Mouse (Mus musculus) midbrain, embryonic 12.5 days (tissue): ENCODE data around the gene Ddr1. TPM values are rescaled to one million over a fixed set of nuclear protein-coding genes. Genes with fewer than 3 reads are reported as not detected.

Experiments
- ATAC-seq: fragments of 200-750 bp; cut with Nextera tagmentation; 2 replicates; pipeline ENCODE4 v1.8.0; 2017; ENCODE audit warnings: low read depth, moderate TSS enrichment, moderate library complexity; ENCODE audit not compliant: low FRiP score
- H3K27ac ChIP-seq: fragments of 300-500 bp; sonication (generic); replicated peaks from 2 replicates; pipeline ENCODE4 v1.5.1; 2016; ENCODE audit warnings: mild to moderate bottlenecking
- H3K27me3 ChIP-seq: fragments of 300-500 bp; sonication (generic); 2 replicates; pipeline ENCODE4 v1.6.1; 2016; ENCODE audit warnings: mild to moderate bottlenecking
- H3K36me3 ChIP-seq: fragments of 300-500 bp; sonication (generic); 2 replicates; pipeline ENCODE4 v1.6.1; 2016
- H3K4me1 ChIP-seq: fragments of 300-500 bp; sonication (generic); 2 replicates; pipeline ENCODE4 v1.6.1; 2016
- H3K4me2 ChIP-seq: fragments of 300-500 bp; sonication (generic); replicated peaks from 2 replicates; pipeline ENCODE4 v1.6.1; 2016; ENCODE audit warnings: mild to moderate bottlenecking, moderate library complexity
- H3K4me3 ChIP-seq: fragments of 300-500 bp; sonication (generic); 2 replicates; pipeline ENCODE4 v1.5.1; 2016; ENCODE audit warnings: mild to moderate bottlenecking
- H3K9ac ChIP-seq: fragments of 300-500 bp; sonication (generic); replicated peaks from 2 replicates; pipeline ENCODE4 v1.6.1; 2016; ENCODE audit warnings: mild to moderate bottlenecking, moderate library complexity
- H3K9me3 ChIP-seq: fragments of 300-500 bp; sonication (generic); 2 replicates; pipeline ENCODE4 v1.6.1; 2016; ENCODE audit warnings: mild to moderate bottlenecking
- WGBS: fragments of 180-500 bp; shearing (Covaris S2); methylation state at CpG from one replicate; pipeline ENCODE4 v1.1.7; 2016; 5-methylcytosine and 5-hydroxymethylcytosine counted together
- polyA plus RNA-seq: library from polyadenylated mRNA; unstranded; fragments of >200 nt; fragmentation: Nextera tagmentation; extraction: Ambion mirVana; gene quantifications from 2 replicates; pipeline ENCODE4 v1.2.1, GENCODE M21; 2016

Ddr1 gene
- polyA plus RNA-seq, 1 experiment from 2014 or later = 201 TPM

GRCm38 (mm10) chr17:35717080-35717479 lies 12.7 kb upstream of the Ddr1 start:
- H3K4me3 ChIP-seq = no peak overlapping the region
- no peaks in the 10 kb centered on the region for H3K36me3 ChIP-seq
- WGBS = 90% methylated on average over 6 of the region's 6 CpGs
- H3K9me3 ChIP-seq = no peaks in the 10 kb centered on the region; the same call in 1 of the 2 replicates
- ATAC-seq = no peak
- H3K4me1 ChIP-seq = peaks cover 13% of the 10 kb centered on the region
- H3K27me3 ChIP-seq = 0 out of 2 replicates have a peak, but pooled peaks cover 8% of the 10 kb centered on the region
- no peak overlapping the region for H3K4me2 ChIP-seq
- no peak overlapping the region for H3K9ac ChIP-seq
- no peak overlapping the region for H3K27ac ChIP-seq

GRCm38 (mm10) chr17:35716114-35716513 lies 11.7 kb upstream of the Ddr1 start:
- Histone ChIP-seq H3K27ac (no peak overlapping the region), H3K9me3 (no peaks in the 10 kb centered on the region; the same call in 1 of the 2 replicates), H3K4me1 (peaks cover 15% of the 10 kb centered on the region), H3K27me3 (no peaks in the 10 kb centered on the region), H3K4me2 (no peak overlapping the region), H3K9ac (no peak overlapping the region), H3K36me3 (no peaks in the 10 kb centered on the region), H3K4me3 (no peak overlapping the region)
- 87% methylated on average over 3 of the region's 3 CpGs for WGBS
- ATAC-seq = no peak

GRCm38 (mm10) chr17:35710705-35711347 lies 6.4 kb upstream of the Ddr1 start:
- peak; percentile 73 for ATAC-seq
- Histone ChIP-seq H3K4me3 (no peak overlapping the region), H3K4me2 (0 out of 2 replicates have a peak overlapping the region, but pooled peaks have one; percentile 21), H3K9ac (no peak overlapping the region), H3K27me3 (no peaks in the 10 kb centered on the region), H3K27ac (peak overlapping the region; percentile 26), H3K36me3 (no peaks in the 10 kb centered on the region), H3K4me1 (peaks cover 27% of the 10 kb centered on the region), H3K9me3 (no peaks in the 10 kb centered on the region)
- WGBS = 22% methylated on average over 8 of the region's 8 CpGs

GRCm38 (mm10) chr17:35708611-35709010 lies 4.2 kb upstream of the Ddr1 start:
- no peak for ATAC-seq
- Histone ChIP-seq H3K4me1 (peaks cover 42% of the 10 kb centered on the region), H3K9ac (no peak overlapping the region), H3K4me3 (no peak overlapping the region), H3K4me2 (no peak overlapping the region), H3K27ac (no peak overlapping the region), H3K27me3 (no peaks in the 10 kb centered on the region), H3K36me3 (no peaks in the 10 kb centered on the region), H3K9me3 (no peaks in the 10 kb centered on the region)
- 77% methylated on average over 2 of the region's 2 CpGs for WGBS

GRCm38 (mm10) chr17:35707929-35708328 lies 3.5 kb upstream of the Ddr1 start:
- Histone ChIP-seq H3K27ac (no peak overlapping the region), H3K27me3 (no peaks in the 10 kb centered on the region), H3K9ac (no peak overlapping the region), H3K4me3 (no peak overlapping the region), H3K9me3 (no peaks in the 10 kb centered on the region), H3K36me3 (no peaks in the 10 kb centered on the region), H3K4me1 (peaks cover 42% of the 10 kb centered on the region), H3K4me2 (no peak overlapping the region)
- ATAC-seq = no peak
- WGBS = 68% methylated on average over 7 of the region's 7 CpGs

- ATAC-seq = no peak
- Histone ChIP-seq H3K4me1 (peaks cover 49% of the 10 kb centered on the region), H3K36me3 (no peaks in the 10 kb centered on the region), H3K27ac (peak overlapping the region; percentile 100), H3K9ac (no peak overlapping the region), H3K4me2 (no peak overlapping the region), H3K4me3 (no peak overlapping the region), H3K27me3 (no peaks in the 10 kb centered on the region), H3K9me3 (no peaks in the 10 kb centered on the region)
- 29% methylated on average over 4 of the region's 4 CpGs for WGBS
These were observed 1.4 kb upstream of the Ddr1 start for GRCm38 (mm10) chr17:35705836-35706235.

- peak overlapping the region; percentile 94 for H3K9ac ChIP-seq
- H3K4me1 ChIP-seq = peaks cover 52% of the 10 kb centered on the region
- no peaks in the 10 kb centered on the region for H3K9me3 ChIP-seq
These were observed 610 bp downstream of the Ddr1 start for GRCm38 (mm10) chr17:35703751-35704271.

GRCm38 (mm10) chr17:35703065-35703464 lies 1.4 kb downstream of the Ddr1 start:
- peak overlapping the region; percentile 89 for H3K4me3 ChIP-seq
- WGBS = 0% methylated on average over 2 of the region's 2 CpGs
- peak overlapping the region; percentile 94 for H3K9ac ChIP-seq
- ATAC-seq = no peak
- no peaks in the 10 kb centered on the region for H3K9me3 ChIP-seq
- H3K4me2 ChIP-seq = peak overlapping the region; percentile 84
- H3K4me1 ChIP-seq = peaks cover 57% of the 10 kb centered on the region
- H3K27me3 ChIP-seq = no peaks in the 10 kb centered on the region
- peaks cover 7% of the 10 kb centered on the region for H3K36me3 ChIP-seq
- peak overlapping the region; percentile 100 for H3K27ac ChIP-seq

More at GRCm38 (mm10) chr17:35703751-35704271, 610 bp downstream of the Ddr1 start:
- H3K4me2 ChIP-seq = peak overlapping the region; percentile 84
- peak overlapping the region; percentile 100 for H3K27ac ChIP-seq
- 0% methylated on average over 13 of the region's 14 CpGs for WGBS
- H3K36me3 ChIP-seq = peaks cover 7% of the 10 kb centered on the region
- peak overlapping the region; percentile 89 for H3K4me3 ChIP-seq
- peak; percentile 84 for ATAC-seq
- H3K27me3 ChIP-seq = no peaks in the 10 kb centered on the region

GRCm38 (mm10) chr17:35702605-35703004 lies 1.8 kb downstream of the Ddr1 start:
- H3K4me1 ChIP-seq = peaks cover 59% of the 10 kb centered on the region
- H3K27ac ChIP-seq = peak overlapping the region; percentile 100
- peak overlapping the region; percentile 84 for H3K4me2 ChIP-seq
- peaks cover 7% of the 10 kb centered on the region for H3K36me3 ChIP-seq
- peak overlapping the region; percentile 94 for H3K9ac ChIP-seq
- ATAC-seq = no peak
- H3K4me3 ChIP-seq = peak overlapping the region; percentile 89
- WGBS = 1% methylated on average over 4 of the region's 4 CpGs
- no peaks in the 10 kb centered on the region for H3K9me3 ChIP-seq
- H3K27me3 ChIP-seq = no peaks in the 10 kb centered on the region

- under 1% methylated on average over 16 of the region's 16 CpGs for whole genome bisulfite sequencing
- H3K27me3 ChIP-seq = no peaks in the 10 kb centered on the region
These were observed 2.4 kb downstream of the Ddr1 start for GRCm38 (mm10) chr17:35701978-35702461.

GRCm38 (mm10) chr17:35701203-35701977 lies 3.0 kb downstream of the Ddr1 start:
- H3K4me2 ChIP-seq = peak overlapping the region; percentile 84
- H3K9me3 ChIP-seq = no peaks in the 10 kb centered on the region
- peak overlapping the region; percentile 100 for H3K27ac ChIP-seq
- H3K36me3 ChIP-seq = peaks cover 7% of the 10 kb centered on the region
- H3K9ac ChIP-seq = peak overlapping the region; percentile 94
- peaks cover 68% of the 10 kb centered on the region for H3K4me1 ChIP-seq
- ATAC-seq = no peak
- 0% methylated on average over 15 of the region's 16 CpGs for WGBS
- H3K27me3 ChIP-seq = no peaks in the 10 kb centered on the region
- peak overlapping the region; percentile 89 for H3K4me3 ChIP-seq

More at GRCm38 (mm10) chr17:35701978-35702461, 2.4 kb downstream of the Ddr1 start:
- Histone ChIP-seq H3K36me3 (peaks cover 7% of the 10 kb centered on the region), H3K9me3 (no peaks in the 10 kb centered on the region), H3K27ac (peak overlapping the region; percentile 100), H3K9ac (peak overlapping the region; percentile 94), H3K4me3 (peak overlapping the region; percentile 89), H3K4me1 (peaks cover 64% of the 10 kb centered on the region), H3K4me2 (peak overlapping the region; percentile 84)
- ATAC-seq = no peak
